Mouse (Mus musculus): ENCODE data around the gene Vmn1r32. TPM values are rescaled to one million over a fixed set of nuclear protein-coding genes. Genes with fewer than 3 reads are reported as not detected.

Gene Vmn1r32
- polyA plus RNA-seq (2012; fragmentation: generic; extraction: Trizol), result not detected

DNA sequence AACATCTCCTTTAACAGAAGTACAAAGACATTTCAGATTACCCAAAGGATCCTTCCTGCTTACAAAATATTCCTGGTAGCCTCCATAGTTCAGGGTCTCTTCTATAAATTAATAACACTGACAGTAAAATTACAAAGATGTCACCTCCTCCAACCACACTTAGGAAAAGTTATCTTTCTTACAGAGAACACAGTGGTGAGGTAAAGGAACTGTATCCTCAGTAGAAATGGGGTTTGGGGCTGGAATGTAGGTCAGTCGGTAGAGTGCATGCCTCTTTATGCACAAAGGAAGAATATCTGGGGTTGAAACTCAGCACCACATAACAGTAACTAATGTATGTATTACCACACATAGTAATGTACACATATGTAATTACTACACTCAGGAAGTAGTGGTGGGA lies at the start of gene Vmn1r32:
Gene Vmn1r32, minus strand, starts transcription at position 101 of the 400 bp plus-strand sequence.

DNA sequence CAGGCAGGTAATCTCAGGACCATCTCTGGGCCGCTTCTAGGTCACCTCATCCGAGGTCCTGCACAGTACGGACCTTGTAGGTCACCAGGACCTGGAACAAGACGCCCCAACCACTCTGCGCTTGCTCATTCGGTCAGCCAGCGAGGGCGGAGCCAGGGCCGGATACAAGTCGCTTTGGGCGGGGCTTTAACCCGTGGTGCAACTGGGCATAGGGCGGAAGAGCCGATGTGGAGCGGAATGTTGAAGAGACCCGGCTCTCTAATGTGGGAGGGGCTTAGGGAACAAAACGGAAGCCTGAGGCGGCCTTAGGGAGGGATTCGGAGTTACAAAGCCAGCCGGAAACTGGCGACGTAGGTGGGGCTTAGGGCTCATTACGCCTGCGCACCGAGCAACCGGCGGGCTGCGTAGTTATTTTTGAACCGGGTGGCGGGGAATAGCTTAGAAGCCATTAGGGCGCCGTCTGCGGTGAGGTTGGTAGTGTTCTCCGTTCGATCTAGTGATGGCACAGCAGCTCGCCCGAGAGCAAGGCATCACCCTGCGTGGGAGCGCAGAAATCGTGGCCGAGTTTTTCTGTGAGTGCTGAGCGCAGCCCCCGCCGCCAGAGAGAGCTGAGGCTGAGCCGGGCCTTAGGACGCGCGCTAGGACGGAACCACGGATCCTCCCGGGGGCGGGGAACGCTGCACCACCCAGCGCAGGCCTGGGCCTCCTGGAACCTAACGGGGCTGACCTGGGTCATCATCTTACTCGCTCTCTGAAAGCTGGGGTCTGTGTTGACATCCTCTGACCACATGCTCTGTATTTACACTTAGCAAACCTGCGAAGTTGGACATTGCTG lies 24.7 kb downstream of the Vmn1r32 start, which contains the start of gene Mad2l1:
Gene Mad2l1, plus strand, starts transcription at position 363 of the 835 bp plus-strand sequence.

Other genes with a start within 250 kb of the Vmn1r32 start
- 10 to 100 TPM in 1 of 2 experiments, 1 to 10 TPM in 1; 4.7 to 28.7 TPM for gene Mad2l1, start 24.7 kb downstream of the Vmn1r32 start, polyA plus RNA-seq (2012; fragmentation: generic; extraction: Trizol)
- gene Vmn1r33, start 58.2 kb upstream of the Vmn1r32 start, polyA plus RNA-seq (2012; fragmentation: generic; extraction: Trizol), result not detected
- not detected for gene Vmn1r34, start 83.8 kb upstream of the Vmn1r32 start, polyA plus RNA-seq (2012; fragmentation: generic; extraction: Trizol)
- gene Vmn1r35, start 125.8 kb upstream of the Vmn1r32 start, polyA plus RNA-seq (2012; fragmentation: generic; extraction: Trizol), result not detected
- not detected for gene Vmn1r36, start 159.1 kb upstream of the Vmn1r32 start, polyA plus RNA-seq (2012; fragmentation: generic; extraction: Trizol)
- not detected for gene Vmn1r37, start 169.3 kb upstream of the Vmn1r32 start, polyA plus RNA-seq (2012; fragmentation: generic; extraction: Trizol)
- not detected for gene Vmn1r38, start 222.5 kb upstream of the Vmn1r32 start, polyA plus RNA-seq (2012; fragmentation: generic; extraction: Trizol)

All from C3H10T1/2 (cell line).